Mouse (Mus musculus): Measurements from ENCODE around the gene Efemp2. TPM values are rescaled to one million over a fixed set of nuclear protein-coding genes. Genes with fewer than 3 reads are reported as not detected.

The Efemp2 gene
- 13.0 and 16.9 TPM in 2 replicates for polyA plus RNA-seq (2021; fragmentation: Nextera tagmentation)
- long read RNA-seq, experiment 1, transcript Efemp2-204 (11 exons, 1,557 nt), result major isoform, 10 of 18 reads
- long read RNA-seq, experiment 1, transcript Efemp2-201 (10 exons, 1,781 nt), result minor isoform, 6 of 18 reads
- long read RNA-seq, experiment 1, partial matches to known transcripts, result 0 of 18 reads
- long read RNA-seq, experiment 1, other reads (novel, unspliced or antisense), result 2 of 18 reads
- long read RNA-seq, experiment 2, transcript Efemp2-204 (11 exons, 1,557 nt), result major isoform, 11 of 20 reads
- long read RNA-seq, experiment 2, transcript Efemp2-201 (10 exons, 1,781 nt), result minor isoform, 6 of 20 reads
- long read RNA-seq, experiment 2, partial matches to known transcripts, result 2 of 20 reads
- long read RNA-seq, experiment 2, other reads (novel, unspliced or antisense), result 1 of 20 reads

DNA sequence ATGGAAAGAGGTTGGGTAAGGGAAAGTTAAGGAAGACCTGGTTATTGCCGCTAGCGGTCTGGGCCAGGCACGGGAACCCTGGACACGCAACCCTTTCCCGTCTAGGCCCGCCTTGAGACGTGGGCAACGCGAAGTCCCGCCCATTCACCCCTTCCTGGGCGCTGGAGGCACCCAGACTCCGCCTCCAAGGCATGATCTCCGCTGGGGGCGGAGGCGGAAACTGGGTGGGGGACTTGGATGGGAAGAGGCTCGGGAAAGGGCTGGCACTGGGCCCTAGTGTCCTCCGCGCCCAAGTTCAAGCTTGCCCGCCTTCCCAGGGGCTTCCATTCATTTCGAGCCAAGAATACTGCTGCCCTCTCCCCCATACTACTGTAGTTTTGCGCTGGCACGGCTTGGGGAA, at the start of gene Efemp2:
Gene Efemp2, plus strand, starts transcription at position 235 of the 400 bp plus-strand sequence.

DNA sequence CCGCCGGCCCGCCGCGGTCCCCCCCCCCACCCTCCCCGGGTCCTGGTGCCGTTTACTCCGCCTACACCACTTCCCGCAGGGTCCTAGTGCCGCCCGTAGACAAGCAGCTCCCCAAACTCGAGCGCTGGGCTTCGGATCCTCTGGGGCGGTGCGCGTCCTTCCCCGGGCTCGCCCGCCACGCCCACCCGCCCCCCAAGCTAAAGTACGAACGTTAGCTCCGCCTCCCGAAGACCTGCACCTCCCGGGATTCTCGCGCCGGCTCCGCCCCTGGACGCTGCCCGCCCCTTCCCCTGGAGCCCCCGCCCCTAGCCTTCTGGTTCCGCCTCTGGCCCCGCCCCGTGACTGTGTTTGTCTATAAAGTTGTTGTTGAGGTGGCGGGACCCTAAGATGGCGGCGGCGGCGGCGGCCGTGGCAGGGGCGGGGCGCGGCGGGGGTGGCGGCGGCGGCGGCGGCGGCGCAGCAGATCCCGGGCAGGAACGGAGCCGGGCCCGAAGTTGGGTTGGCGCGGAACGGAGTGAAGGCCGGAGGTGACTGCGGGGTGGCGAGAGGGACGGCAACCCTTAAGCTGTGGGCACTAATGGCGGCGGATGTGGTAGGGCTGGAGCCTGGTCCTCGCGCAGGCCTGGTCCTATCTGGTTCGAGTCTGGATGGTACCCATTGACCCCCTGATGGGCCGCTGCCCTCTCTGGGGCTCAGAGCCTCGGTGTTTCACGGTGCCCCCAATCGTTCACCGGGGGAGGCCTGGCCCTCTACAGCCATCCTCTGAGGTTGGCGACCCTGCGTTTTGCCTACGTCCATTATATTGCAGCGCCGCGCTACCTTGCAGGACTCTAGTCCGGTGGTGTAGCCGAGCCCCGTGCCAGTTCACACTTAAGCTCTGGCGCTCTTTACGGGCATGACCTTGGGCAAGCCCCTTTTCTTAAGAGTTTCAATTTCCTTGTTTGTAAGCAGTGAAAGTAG, 48.7 kb upstream of the Efemp2 start, which contains the start of the genes Drap1 and AI837181:
Gene Drap1, minus strand, starts transcription at position 198 of the 960 bp plus-strand sequence.
Gene AI837181, plus strand, starts transcription at position 363 of the 960 bp plus-strand sequence.

DNA sequence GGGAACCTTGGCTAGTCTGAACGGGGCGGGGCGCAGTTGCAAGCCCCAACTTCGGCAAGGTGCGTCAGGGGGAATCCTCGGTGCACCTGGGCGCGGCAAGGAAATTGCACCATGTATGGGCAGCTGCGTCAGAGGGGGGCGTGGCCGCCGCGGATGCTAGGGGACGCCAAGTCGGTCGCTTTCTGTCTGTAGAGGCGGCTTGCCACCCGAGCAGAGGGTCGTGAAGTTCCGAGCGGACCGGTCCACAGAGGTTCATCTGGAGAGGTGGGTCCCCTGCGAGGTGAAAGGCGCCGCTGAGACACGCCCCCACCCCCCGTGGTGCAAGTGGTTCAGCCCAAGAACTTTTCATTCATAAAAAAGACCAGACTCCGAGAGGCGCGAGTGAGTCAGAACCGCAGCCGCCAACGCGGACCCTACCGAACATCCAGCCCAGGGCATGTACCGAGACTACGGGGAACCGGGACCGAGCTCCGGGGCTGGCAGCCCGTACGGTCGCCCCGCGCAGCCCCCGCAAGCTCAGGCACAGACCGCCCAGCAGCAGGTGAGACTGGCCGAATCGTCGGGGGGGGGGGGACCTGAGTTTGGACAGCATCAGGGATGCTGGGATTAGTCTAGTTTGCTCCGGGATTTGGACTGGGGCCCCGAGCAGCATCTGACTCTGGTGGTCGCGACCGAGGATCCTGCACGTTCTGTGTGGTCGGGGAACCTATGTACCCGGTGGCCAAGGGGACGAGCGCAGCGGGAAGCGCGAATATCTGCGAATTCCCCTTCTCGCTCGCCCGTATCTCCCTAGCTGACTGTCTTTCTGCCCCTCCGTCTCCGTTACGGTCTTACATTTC, 26.0 kb upstream of the Efemp2 start, which contains the start of gene Fosl1:
Gene Fosl1, plus strand, starts transcription at position 33 of the 839 bp plus-strand sequence.

DNA sequence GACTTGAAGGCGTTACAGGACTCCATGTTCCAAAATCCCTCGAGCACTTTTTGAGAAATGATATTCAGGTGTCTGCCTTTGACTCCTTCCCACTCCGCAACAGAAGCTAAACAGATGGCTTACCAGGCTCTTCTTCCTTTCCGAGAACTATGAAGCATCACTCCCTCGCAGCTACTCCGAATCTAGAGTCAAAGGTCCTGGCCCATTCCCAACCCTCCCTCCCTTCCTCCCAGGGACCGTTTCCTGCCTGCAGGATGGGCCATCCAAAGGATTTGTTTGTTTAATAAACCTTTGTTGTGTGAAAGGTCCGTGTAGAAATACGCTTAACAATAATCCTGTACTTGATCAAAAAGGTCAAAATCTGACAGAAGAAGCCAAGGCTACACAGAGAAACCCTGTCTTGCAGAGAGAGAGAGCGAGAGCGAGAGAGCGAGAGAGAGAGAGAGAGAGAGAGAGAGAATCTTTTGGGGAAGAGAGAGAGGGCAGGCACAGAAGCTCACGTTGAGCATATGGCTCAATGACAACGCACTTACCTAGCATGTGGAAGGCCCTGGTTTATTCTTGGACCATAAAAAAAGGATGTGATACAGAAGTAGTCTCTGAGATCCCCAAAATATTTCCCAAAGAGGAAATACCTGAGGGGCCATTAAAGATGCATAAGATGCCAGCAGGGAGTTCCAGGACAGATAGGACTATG, 15.9 kb upstream of the Efemp2 start, which contains the start of gene Ccdc85b:
Gene Ccdc85b, minus strand, starts transcription at position 149 of the 697 bp plus-strand sequence.

DNA sequence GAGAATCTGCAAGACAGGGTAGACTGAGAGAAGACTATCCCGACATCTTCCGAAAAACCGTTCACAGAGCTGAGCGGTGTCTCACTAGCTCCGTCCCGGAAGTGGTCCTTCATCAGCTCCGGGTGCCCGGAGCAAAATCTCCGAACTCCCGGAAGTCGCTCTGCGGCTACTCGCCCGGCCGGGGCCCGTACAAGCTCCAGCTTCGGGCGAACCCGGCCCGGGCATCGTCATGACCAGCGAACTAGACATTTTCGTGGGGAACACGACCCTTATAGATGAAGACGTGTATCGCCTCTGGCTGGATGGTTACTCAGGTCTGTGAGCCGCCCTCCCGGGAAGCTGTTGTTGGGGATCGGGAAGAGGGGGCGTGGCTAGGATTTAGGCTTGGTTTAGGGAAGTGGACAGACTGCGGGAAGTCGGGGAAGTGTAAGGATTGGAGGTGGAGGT, 13.3 kb upstream of the Efemp2 start, which contains the start of gene Fibp:
Gene Fibp, plus strand, starts transcription at position 151 of the 447 bp plus-strand sequence.

DNA sequence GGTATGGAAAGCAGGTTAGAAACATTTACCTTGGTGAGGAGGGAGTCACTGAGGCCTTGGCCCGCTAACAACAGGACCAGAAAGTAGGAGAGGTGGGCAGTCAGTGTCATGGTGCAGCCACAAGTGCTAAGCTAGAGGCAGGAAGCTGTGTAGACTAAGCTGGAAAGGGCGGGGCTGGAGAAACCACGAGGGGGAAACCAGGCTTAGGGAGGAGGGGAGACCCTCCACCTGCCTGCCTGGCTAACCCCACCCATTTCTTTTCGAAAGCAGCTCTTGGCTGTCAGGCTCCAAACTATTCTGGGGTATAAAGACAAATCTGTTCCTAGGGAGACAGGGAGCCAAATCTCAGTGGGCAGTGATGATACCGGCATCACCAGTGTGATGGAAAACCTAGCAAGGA, 5.4 kb upstream of the Efemp2 start, which contains the start of gene Ctsw:
Gene Ctsw, minus strand, starts transcription at position 134 of the 400 bp plus-strand sequence.

DNA sequence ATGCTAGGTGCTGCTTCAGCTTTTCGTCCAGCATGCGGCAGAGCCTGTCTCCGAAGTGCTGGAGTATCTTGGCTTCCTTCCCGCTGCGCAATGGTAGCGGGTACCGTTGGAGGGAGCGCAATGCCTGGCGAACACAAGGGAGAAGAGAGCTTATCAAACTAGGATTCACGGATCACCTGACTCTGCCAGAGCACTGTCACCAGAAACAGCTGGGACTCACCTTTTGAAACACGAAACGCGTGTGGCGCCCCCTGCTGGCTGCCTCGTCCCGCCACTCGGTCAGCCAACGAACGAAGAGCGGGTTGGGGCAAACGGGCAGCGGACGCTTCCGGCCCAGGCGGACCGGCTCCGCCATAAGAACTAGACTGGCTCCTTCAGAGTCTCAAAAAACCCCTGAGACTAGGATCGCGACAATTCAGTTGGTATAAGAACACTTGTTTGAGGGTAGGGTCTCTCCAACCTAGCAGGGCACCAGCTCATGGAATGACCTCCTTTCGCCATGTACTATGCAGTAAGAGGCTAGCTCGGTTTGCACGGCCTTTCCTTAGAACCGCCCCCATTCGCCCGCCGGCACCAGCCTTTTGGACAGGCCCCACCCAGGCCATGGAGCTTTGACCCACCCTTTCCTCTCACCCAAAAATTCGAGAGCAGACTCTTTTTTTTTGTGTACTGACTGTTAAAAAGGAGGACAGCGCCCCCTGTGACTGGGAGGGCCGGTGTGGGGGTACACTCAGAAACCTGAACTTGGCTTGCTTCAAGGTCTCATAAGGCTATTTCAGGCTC, 14.2 kb downstream of the Efemp2 start, which contains the start of gene Mus81:
Gene Mus81, minus strand, starts transcription at position 635 of the 783 bp plus-strand sequence.

DNA sequence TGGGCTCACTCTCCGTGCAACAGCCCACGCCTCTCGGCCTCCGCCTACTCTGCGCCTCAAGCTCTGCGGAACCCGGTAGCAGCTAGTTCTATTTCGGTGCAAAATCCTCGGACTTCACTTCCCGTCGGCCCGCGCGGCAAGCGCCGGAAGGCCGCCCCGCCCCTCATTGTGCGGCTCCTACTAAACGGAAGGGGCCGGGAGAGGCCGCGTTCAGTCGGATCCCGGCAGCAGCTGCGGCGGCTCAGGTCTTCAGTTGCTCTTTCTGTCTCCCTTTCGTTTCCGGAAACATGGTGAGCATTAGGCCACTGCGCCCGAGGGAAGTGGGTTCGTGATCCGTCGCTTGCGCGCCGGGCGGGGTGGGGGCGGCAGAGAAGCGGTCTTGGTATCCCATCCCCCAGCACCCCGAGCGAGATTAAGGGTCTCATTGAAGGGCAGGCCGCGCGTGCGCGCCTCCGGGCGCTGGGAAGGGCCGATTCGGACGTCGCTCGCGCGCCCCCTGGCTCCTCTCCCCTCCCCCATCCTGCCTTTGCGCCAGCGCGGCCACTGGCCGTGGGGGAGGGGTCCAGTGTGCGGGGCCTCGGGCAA, 16.7 kb downstream of the Efemp2 start, which contains the start of gene Cfl1:
Gene Cfl1, plus strand, starts transcription at position 143 of the 585 bp plus-strand sequence.

DNA sequence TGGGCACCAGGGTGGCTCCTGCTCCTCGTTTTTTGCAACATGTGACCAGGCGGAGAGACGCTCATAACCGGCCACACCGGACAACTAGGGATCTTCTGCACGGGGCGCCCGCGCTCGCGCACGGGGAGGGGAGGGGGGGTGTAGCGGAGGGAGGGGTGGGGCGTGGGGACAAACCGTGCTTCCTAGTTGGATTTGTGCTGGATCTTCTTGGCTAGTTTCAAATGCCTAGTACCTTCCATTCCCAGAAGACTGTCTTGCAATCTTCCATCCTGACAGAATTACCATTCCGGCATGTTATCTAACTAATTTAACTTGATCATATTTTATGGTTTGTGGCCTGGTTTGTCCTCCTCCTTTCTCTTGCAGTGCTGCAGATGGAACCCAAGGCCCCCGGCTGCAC, 29.9 kb downstream of the Efemp2 start, which contains the start of gene 1700020D05Rik:
Gene 1700020D05Rik, minus strand, starts transcription at position 101 of the 400 bp plus-strand sequence.

DNA sequence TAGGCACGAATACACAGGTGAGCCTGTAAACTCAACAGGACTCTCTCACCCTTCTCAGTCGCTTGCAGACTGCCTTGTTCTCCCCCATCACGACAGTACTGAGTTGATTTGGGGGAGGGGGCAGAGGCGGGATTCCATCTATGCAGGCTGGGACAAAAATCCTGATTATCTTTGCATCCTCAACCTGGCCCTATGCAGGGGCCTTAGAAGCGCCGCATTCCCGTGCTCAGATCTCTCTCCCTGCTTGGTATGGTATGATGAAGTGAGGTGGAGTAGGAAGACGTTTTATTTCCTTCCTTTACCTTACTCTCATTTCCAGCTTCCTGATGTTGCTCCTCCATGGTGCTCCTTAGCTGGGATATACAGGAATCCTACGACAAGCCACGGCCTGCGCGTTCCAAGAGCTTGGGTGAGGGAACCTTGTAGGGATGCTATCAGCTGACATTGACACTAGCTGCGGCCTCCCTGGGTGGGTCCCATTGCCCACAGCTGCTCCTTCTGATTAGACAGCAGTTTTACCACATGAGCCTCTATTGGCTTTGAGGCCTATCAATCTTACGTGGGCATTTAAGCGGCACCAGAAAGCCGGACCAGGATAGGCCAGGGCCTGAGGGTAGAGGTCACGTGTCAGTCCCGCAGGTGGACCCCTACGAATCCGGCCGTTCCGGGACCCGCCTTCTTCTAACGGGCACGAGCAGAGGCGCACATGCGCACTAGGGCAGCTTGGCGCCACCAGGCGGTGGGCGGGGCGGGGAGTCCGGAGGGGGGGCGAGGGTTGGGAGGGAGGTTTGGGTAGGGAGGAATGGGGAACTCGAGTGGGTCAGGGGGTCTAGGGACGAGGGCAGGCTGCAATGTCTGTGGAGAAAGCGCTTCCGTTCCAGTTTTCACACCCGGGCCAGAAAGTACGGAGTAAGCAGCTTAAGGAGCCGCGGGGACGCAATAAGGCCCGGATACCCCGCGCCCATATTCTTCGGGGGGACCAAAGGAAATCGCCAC, 36.6 kb downstream of the Efemp2 start, which contains the start of gene Snx32:
Gene Snx32, minus strand, starts transcription at position 508 of the 996 bp plus-strand sequence.

Other genes starting within 250 kb of the Efemp2 start
- 18.5 and 34.5 TPM in 2 replicates for gene Pacs1, start 200.8 kb upstream of the Efemp2 start, polyA plus RNA-seq (2021; fragmentation: Nextera tagmentation)
- gene Sf3b2, start 178.5 kb upstream of the Efemp2 start, polyA plus RNA-seq (2021; fragmentation: Nextera tagmentation), result 203 and 220 TPM in 2 replicates
- gene Gal3st3, start 175.6 kb upstream of the Efemp2 start, polyA plus RNA-seq (2021; fragmentation: Nextera tagmentation), result 30.0 and 34.7 TPM in 2 replicates
- not detected in 2 replicates for gene Catsper1, start 138.2 kb upstream of the Efemp2 start, polyA plus RNA-seq (2021; fragmentation: Nextera tagmentation)
- 50.0 and 72.9 TPM in 2 replicates for gene Cst6, start 124.4 kb upstream of the Efemp2 start, polyA plus RNA-seq (2021; fragmentation: Nextera tagmentation)
- 29.9 and 34.7 TPM in 2 replicates for gene Eif1ad, start 107.2 kb upstream of the Efemp2 start, polyA plus RNA-seq (2021; fragmentation: Nextera tagmentation)
- gene Banf1, start 106.8 kb upstream of the Efemp2 start, polyA plus RNA-seq (2021; fragmentation: Nextera tagmentation), result 160 and 199 TPM in 2 replicates
- gene Sart1, start 85.3 kb upstream of the Efemp2 start, polyA plus RNA-seq (2021; fragmentation: Nextera tagmentation), result 26.4 and 29.3 TPM in 2 replicates
- not detected in 2 replicates for gene Tsga10ip, start 71.4 kb upstream of the Efemp2 start, polyA plus RNA-seq (2021; fragmentation: Nextera tagmentation)
- 166 and 215 TPM in 2 replicates for gene Drap1, start 49.0 kb upstream of the Efemp2 start, polyA plus RNA-seq (2021; fragmentation: Nextera tagmentation)
- gene AI837181, start 48.8 kb upstream of the Efemp2 start, polyA plus RNA-seq (2021; fragmentation: Nextera tagmentation), result 42.0 and 45.8 TPM in 2 replicates
- gene Fosl1, start 26.4 kb upstream of the Efemp2 start, polyA plus RNA-seq (2021; fragmentation: Nextera tagmentation), result 0.19 TPM in 1 of 2 replicates, not detected in the other
- gene Ccdc85b, start 16.1 kb upstream of the Efemp2 start, polyA plus RNA-seq (2021; fragmentation: Nextera tagmentation), result 20.7 and 40.8 TPM in 2 replicates
- 93.1 and 106 TPM in 2 replicates for gene Fibp, start 13.3 kb upstream of the Efemp2 start, polyA plus RNA-seq (2021; fragmentation: Nextera tagmentation)
- gene Ctsw, start 5.4 kb upstream of the Efemp2 start, polyA plus RNA-seq (2021; fragmentation: Nextera tagmentation), result 0.23 TPM in 1 of 2 replicates, not detected in the other
- 18.7 and 21.5 TPM in 2 replicates for gene Mus81, start 14.4 kb downstream of the Efemp2 start, polyA plus RNA-seq (2021; fragmentation: Nextera tagmentation)
- gene Cfl1, start 16.5 kb downstream of the Efemp2 start, polyA plus RNA-seq (2021; fragmentation: Nextera tagmentation), result 823 and 1,622 TPM in 2 replicates
- gene 1700020D05Rik, start 29.8 kb downstream of the Efemp2 start, polyA plus RNA-seq (2021; fragmentation: Nextera tagmentation), result not detected in 2 replicates
- gene Snx32, start 36.6 kb downstream of the Efemp2 start, polyA plus RNA-seq (2021; fragmentation: Nextera tagmentation), result 58.0 and 58.2 TPM in 2 replicates
- gene Ovol1, start 86.7 kb downstream of the Efemp2 start, polyA plus RNA-seq (2021; fragmentation: Nextera tagmentation), result not detected in 2 replicates
- 2.8 and 3.6 TPM in 2 replicates for gene Ap5b1, start 94.1 kb downstream of the Efemp2 start, polyA plus RNA-seq (2021; fragmentation: Nextera tagmentation)
- 63.2 and 67.2 TPM in 2 replicates for gene Rnaseh2c, start 127.9 kb downstream of the Efemp2 start, polyA plus RNA-seq (2021; fragmentation: Nextera tagmentation)
- 57.2 and 58.7 TPM in 2 replicates for gene Kat5, start 136.3 kb downstream of the Efemp2 start, polyA plus RNA-seq (2021; fragmentation: Nextera tagmentation)
- 7.7 and 14.6 TPM in 2 replicates for gene Rela, start 163.5 kb downstream of the Efemp2 start, polyA plus RNA-seq (2021; fragmentation: Nextera tagmentation)
- gene Sipa1, start 189.8 kb downstream of the Efemp2 start, polyA plus RNA-seq (2021; fragmentation: Nextera tagmentation), result 5.4 and 5.9 TPM in 2 replicates
- gene Map3k11, start 214.8 kb downstream of the Efemp2 start, polyA plus RNA-seq (2021; fragmentation: Nextera tagmentation), result 5.6 and 10.1 TPM in 2 replicates
- gene Pcnx3, start 215.0 kb downstream of the Efemp2 start, polyA plus RNA-seq (2021; fragmentation: Nextera tagmentation), result 6.8 and 13.0 TPM in 2 replicates
- gene Kcnk7, start 230.4 kb downstream of the Efemp2 start, polyA plus RNA-seq (2021; fragmentation: Nextera tagmentation), result 0.38 and 0.49 TPM in 2 replicates

Data from left cerebral cortex, adult 6 months (tissue).